Mouse (Mus musculus): Measurements from ENCODE around the gene Gpr132. TPM values are rescaled to one million over a fixed set of nuclear protein-coding genes. Genes with fewer than 3 reads are reported as not detected.
"Not testable (repeated sequence)": the region's sequence is repeated elsewhere in the genome, so short reads cannot be mapped to it uniquely, and the experiment has no call there.

Gpr132 gene
- polyA plus RNA-seq, 1 experiment from 2014 or later: 0.32 TPM

- Histone ChIP-seq H3K4me3 (no peak overlapping the region), H3K27me3 (replicated peaks) (peaks cover 6% of the 10 kb centered on the region; the same call in 1 of the 2 replicates), H3K4me2 (no peak overlapping the region), H3K9me3 (replicated peaks) (no peaks in the 10 kb centered on the region), H3K36me3 (no peaks in the 10 kb centered on the region), H3K9ac (no peak overlapping the region), H3K4me1 (no peaks in the 10 kb centered on the region), H3K27ac (no peak overlapping the region)
- 72% methylated on average over 2 of the region's 2 CpGs for WGBS (ENCODE audit: insufficient replicate concordance)
- ATAC-seq: no peak
Observed at GRCm38 (mm10) chr12:112847880-112848279, 20.1 kb downstream of the Gpr132 start.

- 23% methylated on average over 3 of the region's 3 CpGs for WGBS (ENCODE audit: insufficient replicate concordance)
- Histone ChIP-seq H3K4me2 (no peak overlapping the region), H3K27ac (no peak overlapping the region), H3K9ac (no peak overlapping the region), H3K36me3 (no peaks in the 10 kb centered on the region), H3K4me3 (no peak overlapping the region), H3K4me1 (no peaks in the 10 kb centered on the region), H3K9me3 (replicated peaks) (0 out of 2 replicates have a peak, but pooled peaks cover 3% of the 10 kb centered on the region), H3K27me3 (replicated peaks) (no peaks in the 10 kb centered on the region; the same call in 1 of the 2 replicates)
- peak; percentile 62; the same call in 1 of the 2 replicates for ATAC-seq
Observed at GRCm38 (mm10) chr12:112843803-112844202, 24.2 kb downstream of the Gpr132 start.

DNA sequence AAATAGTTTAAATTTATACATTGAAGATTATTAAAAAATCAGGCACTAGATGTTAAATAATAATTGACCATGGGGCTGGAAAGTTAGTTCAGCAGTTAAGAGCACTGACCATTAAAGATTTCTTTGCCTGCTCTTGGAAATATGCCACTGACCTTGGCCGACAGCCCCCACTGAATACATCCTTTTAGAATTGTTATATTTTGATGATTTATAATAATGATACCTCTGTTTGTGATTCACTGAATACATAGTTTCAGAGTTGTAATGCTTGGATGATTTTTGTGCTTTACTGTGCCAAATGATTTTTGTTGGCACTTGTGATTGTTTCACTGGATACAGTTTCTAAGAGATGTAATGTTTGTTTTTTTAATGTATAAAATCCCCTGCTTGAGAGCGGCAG, 25.9 kb downstream of the Gpr132 start:
- H3K27ac ChIP-seq; H3K27me3 ChIP-seq (replicated peaks); H3K9me3 ChIP-seq (replicated peaks); H3K4me2 ChIP-seq; H3K4me3 ChIP-seq; H3K4me1 ChIP-seq; H3K9ac ChIP-seq; H3K36me3 ChIP-seq; ATAC-seq: not testable (repeated sequence)
- 68% methylated on average over 2 of the region's 2 CpGs for WGBS (ENCODE audit: insufficient replicate concordance)

DNA sequence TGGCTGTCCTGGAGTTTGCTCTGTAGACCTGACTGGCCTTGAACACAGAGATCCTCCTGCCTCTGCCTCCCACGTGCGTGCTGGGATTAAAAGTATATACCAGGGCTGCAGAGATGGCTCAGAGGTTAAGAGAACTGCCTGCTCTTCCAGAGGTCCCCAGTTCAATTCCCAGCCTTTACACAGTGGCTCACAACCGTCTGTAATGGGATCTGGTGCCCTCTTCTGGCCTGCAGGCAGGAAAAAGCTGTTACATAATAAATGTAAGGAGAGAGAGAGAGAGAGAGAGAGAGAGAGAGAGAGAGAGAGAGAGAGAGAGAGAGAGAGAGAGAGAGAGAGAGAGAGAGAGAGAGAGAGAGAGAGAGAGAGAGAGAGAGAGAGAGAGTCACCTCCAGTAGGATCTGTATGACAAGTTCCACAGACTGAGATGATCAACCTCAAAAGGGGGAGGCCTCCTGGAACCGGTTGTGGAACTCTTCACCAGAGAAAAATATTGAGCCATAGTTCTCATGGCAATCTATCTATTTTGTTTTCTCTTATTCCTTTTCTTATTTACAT, 26.6 kb downstream of the Gpr132 start:
- not testable (repeated sequence) for H3K4me2 ChIP-seq; H3K4me1 ChIP-seq; H3K4me3 ChIP-seq; H3K9me3 ChIP-seq (replicated peaks); H3K9ac ChIP-seq; H3K27ac ChIP-seq; ATAC-seq; H3K36me3 ChIP-seq; H3K27me3 ChIP-seq (replicated peaks)
- 62% methylated on average over 4 of the region's 4 CpGs for WGBS (ENCODE audit: insufficient replicate concordance)

DNA sequence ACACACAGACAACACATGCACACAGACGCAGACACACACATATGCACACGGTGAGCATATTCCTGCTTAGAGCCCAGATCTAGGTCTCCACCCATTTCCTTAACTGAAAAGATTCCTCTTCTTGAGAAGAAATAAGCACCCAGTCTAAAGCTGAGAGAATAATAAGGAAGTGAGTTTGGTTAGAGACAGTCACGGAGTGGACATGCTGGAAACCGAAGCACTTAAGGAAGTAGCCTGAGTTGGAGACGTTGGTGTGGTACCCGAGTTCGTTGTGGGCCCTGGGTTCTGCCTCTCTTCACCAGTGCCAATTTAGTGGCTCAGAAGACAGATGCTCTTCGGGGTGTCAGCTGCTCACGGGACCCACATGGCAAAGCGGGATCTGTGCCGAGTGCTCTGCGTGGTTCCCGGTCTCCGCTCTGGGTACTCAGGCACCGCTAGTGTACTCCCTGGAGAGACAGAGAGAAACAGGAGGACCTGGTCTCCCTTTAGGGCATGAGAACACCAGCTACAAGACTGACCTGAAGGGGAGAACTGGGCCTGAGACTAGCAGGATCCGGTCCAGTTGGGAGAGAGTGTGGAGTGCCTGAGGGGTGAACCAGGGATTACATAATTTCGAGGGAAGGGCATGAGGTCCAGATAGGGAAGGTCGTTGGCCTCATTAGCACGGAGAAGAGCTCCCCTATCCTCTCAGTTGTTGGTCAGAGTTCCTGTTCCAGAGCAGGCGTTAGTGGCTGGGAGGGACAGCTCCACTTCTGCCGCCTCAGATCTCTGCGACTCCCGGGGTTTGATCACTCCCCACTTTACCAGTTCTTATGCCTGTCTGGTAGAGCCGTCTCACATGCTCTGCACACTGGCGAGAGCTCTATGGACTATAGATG, 27.6 kb downstream of the Gpr132 start:
- H3K27me3 ChIP-seq (replicated peaks): no peaks in the 10 kb centered on the region; the same call in 1 of the 2 replicates
- WGBS (ENCODE audit: insufficient replicate concordance): 51% methylated on average over 25 of the region's 25 CpGs
- no peaks in the 10 kb centered on the region for H3K4me1 ChIP-seq
- no peak for ATAC-seq
- no peaks in the 10 kb centered on the region for H3K36me3 ChIP-seq
- H3K4me2 ChIP-seq: no peak overlapping the region
- H3K9me3 ChIP-seq (replicated peaks): 0 out of 2 replicates have a peak, but pooled peaks cover 3% of the 10 kb centered on the region
- no peak overlapping the region; the same call in 1 of the 2 replicates for H3K27ac ChIP-seq
- no peak overlapping the region for H3K4me3 ChIP-seq
- H3K9ac ChIP-seq: no peak overlapping the region

DNA sequence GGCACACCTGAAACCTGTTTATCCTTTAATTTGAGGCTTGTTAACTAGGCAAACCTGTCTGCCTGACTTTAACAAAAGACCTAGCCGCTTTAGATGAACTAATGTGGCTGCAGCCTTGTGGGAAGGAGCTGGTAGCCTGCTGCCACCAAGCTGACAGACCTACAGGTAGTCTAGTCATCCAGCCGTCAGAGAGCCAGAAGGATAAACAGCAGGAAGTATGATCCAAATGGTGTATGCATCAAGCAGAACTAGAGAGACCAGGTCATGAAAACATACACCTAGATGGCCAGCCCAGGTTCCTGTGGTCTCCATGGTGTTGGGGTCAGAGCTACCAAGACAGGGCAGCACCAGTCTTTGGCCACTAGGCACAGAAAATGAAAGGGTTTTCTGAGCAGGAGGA, 33.0 kb downstream of the Gpr132 start:
- H3K27me3 ChIP-seq (replicated peaks): no peaks in the 10 kb centered on the region
- peaks cover 15% of the 10 kb centered on the region for H3K36me3 ChIP-seq
- no peak overlapping the region for H3K4me3 ChIP-seq
- WGBS (ENCODE audit: insufficient replicate concordance): 56% methylated on average over 2 of the region's 2 CpGs
- 0 out of 2 replicates have a peak, but pooled peaks cover 3% of the 10 kb centered on the region for H3K9me3 ChIP-seq (replicated peaks)
- peaks cover 24% of the 10 kb centered on the region for H3K4me1 ChIP-seq
- no peak overlapping the region for H3K27ac ChIP-seq
- no peak for ATAC-seq
- H3K9ac ChIP-seq: no peak overlapping the region
- no peak overlapping the region for H3K4me2 ChIP-seq

- Histone ChIP-seq H3K27me3 (replicated peaks) (no peaks in the 10 kb centered on the region), H3K36me3 (peaks cover 15% of the 10 kb centered on the region), H3K27ac (0 out of 2 replicates have a peak overlapping the region, but pooled peaks have one; percentile 25), H3K9me3 (replicated peaks) (no peaks in the 10 kb centered on the region), H3K9ac (no peak overlapping the region), H3K4me1 (peaks cover 25% of the 10 kb centered on the region), H3K4me2 (no peak overlapping the region), H3K4me3 (no peak overlapping the region)
- ATAC-seq: no peak
- 18% methylated on average over 6 of the region's 6 CpGs for WGBS (ENCODE audit: insufficient replicate concordance)
Observed at GRCm38 (mm10) chr12:112833527-112833926, 34.5 kb downstream of the Gpr132 start.

GRCm38 (mm10) chr12:112832411-112832810, 35.6 kb downstream of the Gpr132 start:
- Histone ChIP-seq H3K27ac (no peak overlapping the region), H3K4me1 (peaks cover 32% of the 10 kb centered on the region), H3K9me3 (replicated peaks) (no peaks in the 10 kb centered on the region), H3K4me2 (no peak overlapping the region), H3K4me3 (no peak overlapping the region), H3K27me3 (replicated peaks) (no peaks in the 10 kb centered on the region), H3K36me3 (peaks cover 24% of the 10 kb centered on the region), H3K9ac (no peak overlapping the region)
- no peak for ATAC-seq
- WGBS (ENCODE audit: insufficient replicate concordance): 64% methylated on average over 5 of the region's 5 CpGs

- peaks cover 43% of the 10 kb centered on the region for H3K36me3 ChIP-seq
- H3K27me3 ChIP-seq (replicated peaks): no peaks in the 10 kb centered on the region
- peak overlapping the region; percentile 79 for H3K4me2 ChIP-seq
- no peak for ATAC-seq
- H3K9me3 ChIP-seq (replicated peaks): no peaks in the 10 kb centered on the region
- H3K4me1 ChIP-seq: peaks cover 51% of the 10 kb centered on the region
- 76% methylated on average over 3 of the region's 3 CpGs for WGBS (ENCODE audit: insufficient replicate concordance)
- H3K4me3 ChIP-seq: peak overlapping the region; percentile 93
- H3K27ac ChIP-seq: peak overlapping the region; percentile 79; the same call in 1 of the 2 replicates
- peak overlapping the region; percentile 75 for H3K9ac ChIP-seq
Observed at GRCm38 (mm10) chr12:112830570-112830969, 37.5 kb downstream of the Gpr132 start.

- Histone ChIP-seq H3K27ac (peak overlapping the region; percentile 79), H3K4me2 (peak overlapping the region; percentile 79), H3K4me1 (peaks cover 55% of the 10 kb centered on the region), H3K36me3 (peaks cover 46% of the 10 kb centered on the region), H3K9me3 (replicated peaks) (no peaks in the 10 kb centered on the region), H3K4me3 (peak overlapping the region; percentile 93), H3K9ac (peak overlapping the region; percentile 75), H3K27me3 (replicated peaks) (no peaks in the 10 kb centered on the region)
- 20% methylated on average over 2 of the region's 2 CpGs for WGBS (ENCODE audit: insufficient replicate concordance)
- ATAC-seq: no peak
Observed at GRCm38 (mm10) chr12:112830141-112830540, 37.9 kb downstream of the Gpr132 start.

GRCm38 (mm10) chr12:112829244-112829864, 38.7 kb downstream of the Gpr132 start, which contains the start of gene Cdca4:
Gene Cdca4, minus strand, starts transcription at chr12:112829423.
- H3K4me1 ChIP-seq: peaks cover 63% of the 10 kb centered on the region

More at GRCm38 (mm10) chr12:112829244-112829864, 38.7 kb downstream of the Gpr132 start, which contains the start of gene Cdca4:
- Histone ChIP-seq H3K27me3 (replicated peaks) (no peaks in the 10 kb centered on the region), H3K27ac (peak within 1 kb of the TSS; percentile 93), H3K4me3 (peak within 1 kb of the TSS; percentile 93), H3K36me3 (peaks cover 54% of the 10 kb centered on the region), H3K4me2 (peak within 1 kb of the TSS; percentile 79), H3K9ac (peak within 1 kb of the TSS; percentile 97), H3K9me3 (replicated peaks) (no peaks in the 10 kb centered on the region)
- 1% methylated on average over 55 of the region's 72 CpGs for WGBS (ENCODE audit: insufficient replicate concordance)
- ATAC-seq: peak; percentile 94

All from liver, embryonic 12.5 days (tissue).